Mouse (Mus musculus) lung, postnatal 0 days (tissue): ENCODE results near the gene Slc22a16. TPM values are rescaled to one million over a fixed set of nuclear protein-coding genes. Genes with fewer than 3 reads are reported as not detected.

Experiments used
- ATAC-seq: fragments of 200-750 bp; cut with Nextera tagmentation; 2 replicates; pipeline ENCODE4 v1.8.0; 2017; ENCODE audit warnings: moderate library complexity
- DNase-seq: peaks from one replicate; pipeline ENCODE4 v3.0.0-alpha.2; 2016; ENCODE audit warnings: low spot score
- H3K27ac ChIP-seq: fragments of 300-500 bp; sonication (generic); 2 replicates; pipeline ENCODE4 v1.5.1; 2014; ENCODE audit warnings: antibody characterized with exemption, mild to moderate bottlenecking, low read length, mixed read lengths
- H3K27me3 ChIP-seq: fragments of 300-500 bp; sonication (generic); replicated peaks from 2 replicates; pipeline ENCODE4 v1.6.1; 2014; ENCODE audit warnings: low read length, mixed read lengths; ENCODE audit not compliant: insufficient read depth
- H3K36me3 ChIP-seq: fragments of 300-500 bp; sonication (generic); 2 replicates; pipeline ENCODE4 v1.6.1; 2014; ENCODE audit warnings: low read length, mixed read lengths; ENCODE audit not compliant: insufficient read depth
- H3K4me1 ChIP-seq: fragments of 300-500 bp; sonication (generic); 2 replicates; pipeline ENCODE4 v1.6.1; 2014; ENCODE audit warnings: antibody characterized with exemption, low read depth, low read length, mixed read lengths; ENCODE audit not compliant: insufficient read depth
- H3K4me2 ChIP-seq: fragments of 300-500 bp; sonication (generic); replicated peaks from 2 replicates; pipeline ENCODE4 v1.6.1; 2014; ENCODE audit warnings: low read depth, mild to moderate bottlenecking, low read length, moderate library complexity, mixed read lengths
- H3K4me3 ChIP-seq: fragments of 300-500 bp; sonication (generic); 2 replicates; pipeline ENCODE4 v1.5.1; 2014; ENCODE audit warnings: low read depth, low read length
- H3K9ac ChIP-seq: fragments of 300-500 bp; sonication (generic); replicated peaks from 2 replicates; pipeline ENCODE4 v1.6.1; 2014; ENCODE audit warnings: low read depth, mild to moderate bottlenecking
- H3K9me3 ChIP-seq: fragments of 300-500 bp; sonication (generic); 2 replicates; pipeline ENCODE4 v1.6.1; 2016; ENCODE audit warnings: low read length, mixed read lengths
- CTCF ChIP-seq: IDR thresholded peaks from 2 replicates; pipeline ENCODE4 v1.5.1; 2016; ENCODE audit warnings: antibody characterized with exemption, mild to moderate bottlenecking
- EP300 ChIP-seq: IDR thresholded peaks from 2 replicates; pipeline ENCODE4 v1.6.1; 2016; ENCODE audit warnings: antibody characterized with exemption, mild to moderate bottlenecking, control low read depth
- WGBS: fragments of 180-500 bp; shearing (Covaris S2); extraction: QIAGEN DNeasy Blood & Tissue Kit; methylation state at CpG from one replicate; pipeline ENCODE4 v1.1.7; 2014; 5-methylcytosine and 5-hydroxymethylcytosine counted together
- polyA plus RNA-seq: library from polyadenylated mRNA; unstranded; fragments of >200 nt; fragmentation: Nextera tagmentation; extraction: Ambion mirVana; gene quantifications from 2 replicates; pipeline ENCODE4 v1.2.1, GENCODE M21; 2015

The Slc22a16 gene
- polyA plus RNA-seq, 1 experiment from 2014 or later: not detected

GRCm38 (mm10) chr10:40629656-40630311 is 59.6 kb downstream of the Slc22a16 start, which contains the start of gene Ddo:
Gene Ddo (plus strand): TSS chr10:40630011.
- 25% methylated on average over 8 of the region's 8 CpGs for WGBS
- DNase-seq (peak; percentile 83), ATAC-seq (peak; percentile 93)
- TF ChIP-seq CTCF (no peak), EP300 (no peak)
- no peaks in the 10 kb centered on the region for H3K27me3 ChIP-seq
- no peak within 1 kb of the TSS for H3K27ac ChIP-seq
- H3K9ac ChIP-seq: no peak within 1 kb of the TSS
- H3K4me2 ChIP-seq: peak within 1 kb of the TSS; percentile 32
- H3K9me3 ChIP-seq: no peaks in the 10 kb centered on the region
- H3K36me3 ChIP-seq: no peaks in the 10 kb centered on the region
- H3K4me3 ChIP-seq: peak within 1 kb of the TSS; percentile 1; the same call in 1 of the 2 replicates
- H3K4me1 ChIP-seq: peaks cover 4% of the 10 kb centered on the region; the same call in 1 of the 2 replicates

DNA sequence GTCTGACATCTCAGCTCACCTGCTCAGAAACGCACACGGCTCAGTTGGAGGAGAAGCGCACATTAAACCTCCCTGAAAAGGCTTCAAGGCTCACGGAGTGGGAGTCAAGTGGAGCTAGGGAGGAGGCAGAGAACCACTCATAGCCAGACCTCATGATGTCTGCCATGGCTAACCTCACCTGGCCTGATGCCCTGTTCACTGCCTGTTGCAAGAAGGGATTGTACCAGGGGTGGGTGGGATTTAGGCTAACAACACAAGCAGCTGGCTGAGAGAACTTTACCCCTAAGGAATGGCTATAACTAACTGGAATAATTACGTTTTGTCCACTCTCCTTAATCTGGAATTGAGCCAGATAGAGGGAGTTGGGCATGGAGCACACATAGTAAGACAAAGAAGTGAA is 60.3 kb downstream of the Slc22a16 start:
- H3K27ac ChIP-seq: no peak overlapping the region
- no peak overlapping the region for H3K9ac ChIP-seq
- no peaks in the 10 kb centered on the region for H3K36me3 ChIP-seq
- DNase-seq (peak; percentile 38), ATAC-seq (peak; percentile 50)
- no peaks in the 10 kb centered on the region for H3K27me3 ChIP-seq
- H3K4me2 ChIP-seq: peak overlapping the region; percentile 32; the same call in 1 of the 2 replicates
- TF ChIP-seq EP300: no peak
- no peak for TF ChIP-seq CTCF
- H3K4me1 ChIP-seq: peaks cover 4% of the 10 kb centered on the region; the same call in 1 of the 2 replicates
- 49% methylated on average over 5 of the region's 5 CpGs for WGBS
- H3K9me3 ChIP-seq: no peaks in the 10 kb centered on the region
- no peak overlapping the region for H3K4me3 ChIP-seq

DNA sequence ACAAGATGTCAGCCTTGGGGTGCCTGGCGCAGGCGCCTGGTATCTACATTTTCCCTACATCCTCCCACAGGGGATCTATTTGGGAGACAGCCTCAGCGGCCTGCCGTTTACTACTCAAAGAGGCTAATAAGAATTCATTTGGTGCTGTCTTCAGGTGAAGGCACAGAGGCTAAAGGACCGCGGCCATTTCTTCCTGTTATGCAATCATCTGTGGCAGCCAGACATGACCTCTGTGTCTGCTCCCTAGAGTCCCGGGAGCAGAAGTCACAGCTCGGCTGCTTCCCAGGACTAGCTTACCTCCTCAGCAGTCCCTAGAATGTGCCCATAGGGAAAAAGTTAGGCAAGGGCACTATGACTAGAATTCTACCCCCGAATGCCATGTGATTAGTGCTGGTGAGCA is 60.8 kb downstream of the Slc22a16 start:
- peaks cover 4% of the 10 kb centered on the region; the same call in 1 of the 2 replicates for H3K4me1 ChIP-seq
- no peak overlapping the region for H3K9ac ChIP-seq
- WGBS: 70% methylated on average over 9 of the region's 9 CpGs
- no peak overlapping the region for H3K4me2 ChIP-seq
- ATAC-seq: no peak
- H3K4me3 ChIP-seq: no peak overlapping the region
- no peaks in the 10 kb centered on the region for H3K27me3 ChIP-seq
- no peak for TF ChIP-seq EP300
- no peak for TF ChIP-seq CTCF
- no peak for DNase-seq
- H3K36me3 ChIP-seq: no peaks in the 10 kb centered on the region
- H3K9me3 ChIP-seq: no peaks in the 10 kb centered on the region
- no peak overlapping the region for H3K27ac ChIP-seq

GRCm38 (mm10) chr10:40632087-40632486 is 62.0 kb downstream of the Slc22a16 start:
- Histone ChIP-seq H3K9ac (no peak overlapping the region), H3K4me2 (no peak overlapping the region), H3K9me3 (no peaks in the 10 kb centered on the region), H3K27me3 (no peaks in the 10 kb centered on the region), H3K4me1 (peaks cover 4% of the 10 kb centered on the region; the same call in 1 of the 2 replicates), H3K4me3 (no peak overlapping the region), H3K36me3 (no peaks in the 10 kb centered on the region), H3K27ac (no peak overlapping the region)
- no peak for TF ChIP-seq CTCF
- DNase-seq: no peak
- 84% methylated on average over 3 of the region's 3 CpGs for WGBS
- ATAC-seq: no peak

DNA sequence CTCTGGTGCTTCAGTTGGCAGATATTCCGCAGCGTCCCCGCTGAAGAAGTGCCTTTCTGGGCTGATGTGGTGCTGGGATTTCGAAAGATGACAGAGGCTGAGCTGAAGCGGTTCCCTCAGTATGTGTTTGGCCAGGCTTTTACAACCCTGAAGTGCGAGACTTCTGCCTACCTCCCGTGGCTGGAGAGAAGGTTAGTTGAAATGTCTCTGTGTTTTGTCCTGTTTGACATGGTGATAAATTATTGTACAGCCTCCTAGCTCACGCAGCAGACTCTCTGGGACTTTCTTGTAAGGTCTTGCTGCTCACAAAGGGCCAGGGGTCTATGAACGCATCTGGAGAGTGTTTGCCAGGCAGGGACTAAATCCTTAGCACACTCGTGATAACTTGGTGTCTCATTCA is 67.2 kb downstream of the Slc22a16 start:
- DNase-seq (no peak), ATAC-seq (no peak)
- H3K4me2 ChIP-seq: no peak overlapping the region
- no peaks in the 10 kb centered on the region for H3K27me3 ChIP-seq
- H3K27ac ChIP-seq: no peak overlapping the region
- no peaks in the 10 kb centered on the region for H3K9me3 ChIP-seq
- no peaks in the 10 kb centered on the region for H3K4me1 ChIP-seq
- H3K9ac ChIP-seq: no peak overlapping the region
- 38% methylated on average over 10 of the region's 10 CpGs for WGBS
- H3K4me3 ChIP-seq: no peak overlapping the region
- TF ChIP-seq EP300 (no peak), CTCF (no peak)
- H3K36me3 ChIP-seq: no peaks in the 10 kb centered on the region

GRCm38 (mm10) chr10:40638276-40638675 is 68.1 kb downstream of the Slc22a16 start:
- peak; percentile 28; the same call in 1 of the 2 replicates for ATAC-seq
- 55% methylated on average over 7 of the region's 7 CpGs for WGBS
- no peak overlapping the region for H3K9ac ChIP-seq

More at GRCm38 (mm10) chr10:40638276-40638675, 68.1 kb downstream of the Slc22a16 start:
- TF ChIP-seq EP300 (no peak), CTCF (no peak)
- no peak for DNase-seq
- Histone ChIP-seq H3K4me1 (no peaks in the 10 kb centered on the region), H3K27ac (no peak overlapping the region), H3K4me3 (no peak overlapping the region), H3K27me3 (no peaks in the 10 kb centered on the region), H3K9me3 (no peaks in the 10 kb centered on the region), H3K36me3 (no peaks in the 10 kb centered on the region), H3K4me2 (peak overlapping the region; percentile 36)
